Mouse (Mus musculus) midbrain, embryonic 10.5 days (tissue): Measurements from ENCODE around the gene Cerk. TPM values are rescaled to one million over a fixed set of nuclear protein-coding genes. Genes with fewer than 3 reads are reported as not detected.

Experiments
- DNase-seq: peaks from one replicate; pipeline ENCODE4 v3.0.0-alpha.2; 2017; ENCODE audit warnings: low spot score
- H3K27ac ChIP-seq: fragments of 300-500 bp; sonication (generic); replicated peaks from 2 replicates; pipeline ENCODE4 v1.5.1; 2016; ENCODE audit warnings: mild to moderate bottlenecking
- H3K27me3 ChIP-seq: fragments of 300-500 bp; sonication (generic); 2 replicates; pipeline ENCODE4 v1.6.1; 2016; ENCODE audit warnings: low read depth, mild to moderate bottlenecking; ENCODE audit not compliant: poor library complexity, severe bottlenecking
- H3K36me3 ChIP-seq: fragments of 300-500 bp; sonication (generic); 2 replicates; pipeline ENCODE4 v1.6.1; 2016; ENCODE audit warnings: mild to moderate bottlenecking, moderate library complexity
- H3K4me1 ChIP-seq: fragments of 300-500 bp; sonication (generic); 2 replicates; pipeline ENCODE4 v1.6.1; 2016
- H3K4me3 ChIP-seq: fragments of 300-500 bp; sonication (generic); 2 replicates; pipeline ENCODE4 v1.5.1; 2016; ENCODE audit warnings: mild to moderate bottlenecking, moderate library complexity
- H3K9me3 ChIP-seq: fragments of 300-500 bp; sonication (generic); replicated peaks from 2 replicates; pipeline ENCODE4 v1.6.1; 2016; ENCODE audit warnings: mild to moderate bottlenecking
- WGBS: fragments of 180-500 bp; shearing (Covaris S2); methylation state at CpG from one replicate; pipeline ENCODE4 v1.1.7; 2016; 5-methylcytosine and 5-hydroxymethylcytosine counted together
- polyA plus RNA-seq: library from polyadenylated mRNA; unstranded; fragments of >200 nt; fragmentation: Nextera tagmentation; extraction: Ambion mirVana; gene quantifications from 2 replicates; pipeline ENCODE4 v1.2.1, GENCODE M21; 2016

Gene Cerk
- polyA plus RNA-seq, 1 experiment from 2014 or later = 13.3 TPM

GRCm38 (mm10) chr15:86137638-86138037, 48.3 kb downstream of the Cerk start:
- H3K36me3 ChIP-seq = peaks cover 56% of the 10 kb centered on the region
- no peaks in the 10 kb centered on the region for H3K27me3 ChIP-seq
- H3K9me3 ChIP-seq = no peaks in the 10 kb centered on the region
- 65% methylated on average over 4 of the region's 4 CpGs for WGBS
- no peaks in the 10 kb centered on the region for H3K4me1 ChIP-seq
- no peak overlapping the region for H3K4me3 ChIP-seq
- no peak overlapping the region for H3K27ac ChIP-seq
- DNase-seq = no peak

DNA sequence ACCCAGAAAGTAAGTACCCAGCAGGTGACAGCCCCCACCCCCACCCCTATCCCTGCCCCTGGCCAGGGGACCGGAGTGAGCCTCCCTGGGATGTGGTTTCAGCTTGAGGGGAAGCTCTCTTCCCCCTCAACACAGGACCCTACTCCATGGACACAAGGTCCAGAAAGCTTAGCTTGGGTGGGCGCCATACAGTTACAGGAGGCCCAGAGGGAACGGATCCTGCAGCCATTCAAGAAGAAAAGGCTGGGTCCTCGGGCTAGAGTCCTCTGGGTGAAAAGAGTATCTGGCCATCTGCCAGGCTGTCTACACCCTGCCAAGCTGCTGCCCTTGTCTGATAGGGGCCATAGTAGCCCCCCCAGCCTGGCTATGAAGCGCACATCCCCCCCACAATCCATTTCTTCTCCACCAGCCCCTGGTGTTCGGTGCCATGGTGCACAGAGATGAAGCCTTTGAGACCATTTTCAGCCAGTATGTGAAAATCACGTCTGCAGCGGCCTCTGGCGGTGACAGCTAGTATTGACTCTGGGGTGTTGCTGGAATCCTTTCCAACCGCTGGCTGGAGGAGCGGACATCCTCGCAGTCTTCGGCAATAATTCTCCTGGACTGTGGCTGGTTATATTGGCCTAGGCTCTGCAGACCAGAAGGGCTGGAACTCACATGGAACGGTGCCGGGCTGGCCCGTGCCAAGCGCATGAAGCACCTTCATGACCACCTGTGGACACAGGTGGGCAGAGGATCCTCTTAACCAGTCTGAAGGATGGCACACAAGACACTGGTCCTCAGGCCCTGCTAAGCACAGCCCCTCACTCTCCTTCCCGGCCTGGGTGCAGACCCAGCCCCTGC, 50.8 kb downstream of the Cerk start:
- Histone ChIP-seq H3K9me3 (no peaks in the 10 kb centered on the region), H3K27me3 (no peaks in the 10 kb centered on the region), H3K36me3 (peaks cover 61% of the 10 kb centered on the region), H3K4me3 (no peak overlapping the region), H3K27ac (no peak overlapping the region), H3K4me1 (no peaks in the 10 kb centered on the region)
- peak; percentile 83 for DNase-seq
- WGBS = 48% methylated on average over 18 of the region's 18 CpGs

DNA sequence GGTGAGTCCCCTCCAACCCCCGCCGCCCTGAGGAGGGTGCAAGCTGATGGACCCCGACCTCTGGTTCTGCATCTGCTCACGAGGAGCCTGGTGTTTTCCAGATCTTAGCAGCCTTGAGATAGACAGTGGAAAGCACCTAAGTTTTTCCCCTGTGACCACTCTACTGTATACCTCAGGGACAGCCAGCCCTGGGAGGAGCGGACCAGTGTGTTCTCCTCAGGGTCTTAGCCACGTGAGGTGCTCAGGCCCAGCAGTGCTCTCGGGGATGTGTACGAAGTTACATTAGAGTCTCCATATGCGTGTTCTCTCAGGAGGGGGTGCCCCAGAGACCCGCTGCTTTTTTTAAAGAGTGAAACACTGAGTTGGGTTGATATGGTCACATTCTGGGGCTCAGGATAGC, 55.3 kb downstream of the Cerk start:
- Histone ChIP-seq H3K36me3 (peaks cover 84% of the 10 kb centered on the region), H3K27ac (no peak overlapping the region), H3K4me1 (peaks cover 12% of the 10 kb centered on the region), H3K4me3 (no peak overlapping the region), H3K27me3 (no peaks in the 10 kb centered on the region), H3K9me3 (no peaks in the 10 kb centered on the region)
- no peak for DNase-seq
- 94% methylated on average over 10 of the region's 10 CpGs for WGBS

GRCm38 (mm10) chr15:86129036-86129435, 56.9 kb downstream of the Cerk start:
- peaks cover 81% of the 10 kb centered on the region for H3K36me3 ChIP-seq
- peaks cover 18% of the 10 kb centered on the region for H3K4me1 ChIP-seq
- H3K4me3 ChIP-seq = no peak overlapping the region
- H3K27me3 ChIP-seq = no peaks in the 10 kb centered on the region
- 97% methylated on average over 3 of the region's 3 CpGs for WGBS
- no peaks in the 10 kb centered on the region for H3K9me3 ChIP-seq
- DNase-seq = no peak
- no peak overlapping the region for H3K27ac ChIP-seq

GRCm38 (mm10) chr15:86124359-86124758, 61.6 kb downstream of the Cerk start:
- WGBS = 39% methylated on average over 1 of the region's 1 CpGs
- peak; percentile 55 for DNase-seq
- H3K36me3 ChIP-seq = peaks cover 81% of the 10 kb centered on the region
- no peak overlapping the region for H3K27ac ChIP-seq
- H3K27me3 ChIP-seq = no peaks in the 10 kb centered on the region
- no peak overlapping the region for H3K4me3 ChIP-seq
- H3K4me1 ChIP-seq = peaks cover 18% of the 10 kb centered on the region
- no peaks in the 10 kb centered on the region for H3K9me3 ChIP-seq

GRCm38 (mm10) chr15:86123409-86123808, 62.5 kb downstream of the Cerk start:
- no peaks in the 10 kb centered on the region for H3K27me3 ChIP-seq
- 91% methylated on average over 4 of the region's 4 CpGs for WGBS
- H3K27ac ChIP-seq = no peak overlapping the region
- no peaks in the 10 kb centered on the region for H3K9me3 ChIP-seq
- DNase-seq = no peak
- peaks cover 79% of the 10 kb centered on the region for H3K36me3 ChIP-seq
- H3K4me3 ChIP-seq = no peak overlapping the region
- H3K4me1 ChIP-seq = peaks cover 18% of the 10 kb centered on the region

- H3K4me1 ChIP-seq = peaks cover 26% of the 10 kb centered on the region
- no peaks in the 10 kb centered on the region for H3K9me3 ChIP-seq
- peaks cover 73% of the 10 kb centered on the region for H3K36me3 ChIP-seq
- H3K27ac ChIP-seq = 0 out of 2 replicates have a peak overlapping the region, but pooled peaks have one; percentile 6
- no peak overlapping the region for H3K4me3 ChIP-seq
- no peak for DNase-seq
- H3K27me3 ChIP-seq = no peaks in the 10 kb centered on the region
- 93% methylated on average over 9 of the region's 9 CpGs for WGBS
These were observed 63.5 kb downstream of the Cerk start for GRCm38 (mm10) chr15:86122261-86122949.

GRCm38 (mm10) chr15:86119186-86119585, 66.8 kb downstream of the Cerk start:
- Histone ChIP-seq H3K4me3 (no peak overlapping the region), H3K36me3 (peaks cover 58% of the 10 kb centered on the region), H3K9me3 (no peaks in the 10 kb centered on the region), H3K4me1 (peaks cover 24% of the 10 kb centered on the region), H3K27me3 (no peaks in the 10 kb centered on the region), H3K27ac (no peak overlapping the region)
- DNase-seq = no peak
- 91% methylated on average over 7 of the region's 7 CpGs for WGBS

DNA sequence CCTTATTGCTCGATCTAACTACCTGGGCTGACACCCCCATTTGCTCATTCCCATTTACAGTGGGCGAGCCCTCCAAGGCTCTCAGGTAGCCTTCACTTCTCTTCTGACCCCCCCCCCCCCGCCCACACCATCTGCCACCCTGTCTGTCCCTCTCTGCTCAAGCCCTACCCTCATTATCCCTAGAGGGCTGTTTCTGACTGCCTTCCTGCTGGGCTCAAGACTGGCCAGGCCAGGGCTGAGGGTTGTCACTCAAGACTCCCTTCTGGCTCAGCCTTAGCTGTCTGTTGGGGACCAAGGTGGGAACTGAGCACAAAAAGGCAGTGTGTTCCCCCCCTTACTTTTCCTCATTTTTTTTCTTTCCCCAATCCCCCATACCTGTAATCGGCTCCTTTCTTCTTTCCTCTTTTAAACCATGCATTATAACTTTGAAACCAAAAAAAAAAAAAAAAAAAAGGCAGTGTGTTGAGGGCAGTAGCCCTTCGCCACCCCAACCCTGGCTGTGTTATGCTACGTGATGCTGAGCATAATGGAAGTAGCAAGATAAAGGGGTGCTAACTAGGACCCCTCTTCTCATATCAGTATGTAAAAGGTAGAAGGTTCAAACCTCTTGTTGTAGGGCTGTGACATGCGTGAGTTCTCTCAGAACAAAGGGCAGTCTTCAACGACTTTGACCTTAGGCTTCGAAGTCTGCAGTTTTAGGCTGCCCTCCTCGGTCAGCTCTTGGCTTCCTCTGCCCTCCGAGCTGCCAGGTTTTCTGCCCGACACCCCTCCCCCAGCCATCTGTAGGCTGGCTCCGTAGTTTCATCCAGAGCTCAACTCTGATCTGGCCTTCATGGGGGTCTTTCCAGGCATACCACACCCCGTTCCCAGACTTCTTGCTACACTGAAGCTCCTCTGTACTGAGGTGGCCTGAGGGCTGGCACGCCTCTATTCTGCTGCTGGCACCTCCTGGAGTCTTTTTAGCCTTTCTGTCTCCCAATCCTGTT, 68.5 kb downstream of the Cerk start:
- H3K4me1 ChIP-seq = peaks cover 37% of the 10 kb centered on the region
- DNase-seq = no peak
- WGBS = 65% methylated on average over 15 of the region's 15 CpGs
- H3K36me3 ChIP-seq = peaks cover 42% of the 10 kb centered on the region
- H3K9me3 ChIP-seq = no peaks in the 10 kb centered on the region
- peak overlapping the region; percentile 52; the same call in 1 of the 2 replicates for H3K27ac ChIP-seq
- H3K27me3 ChIP-seq = no peaks in the 10 kb centered on the region; the same call in 1 of the 2 replicates
- H3K4me3 ChIP-seq = no peak overlapping the region

DNA sequence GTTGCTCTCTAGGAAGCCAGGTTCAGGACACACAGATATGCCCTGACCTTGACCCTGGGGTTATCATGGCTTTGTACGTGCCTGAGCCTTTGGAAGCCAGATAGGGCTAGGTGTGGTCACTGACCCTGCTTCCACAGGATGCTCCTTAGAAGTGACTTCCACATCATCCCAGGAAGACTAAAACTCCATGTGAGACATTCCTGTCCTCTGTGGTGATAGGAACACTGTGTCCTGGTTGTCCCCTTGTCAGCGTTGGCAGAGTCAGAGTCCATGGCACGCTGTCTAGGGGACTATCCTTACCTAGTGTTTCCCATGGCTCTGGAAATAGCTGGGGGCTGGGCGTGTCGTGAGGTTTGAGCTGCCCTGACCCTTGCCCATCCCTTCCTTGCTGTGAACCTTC, 69.5 kb downstream of the Cerk start:
- peaks cover 47% of the 10 kb centered on the region for H3K4me1 ChIP-seq
- no peaks in the 10 kb centered on the region for H3K9me3 ChIP-seq
- DNase-seq = no peak
- peaks cover 32% of the 10 kb centered on the region for H3K36me3 ChIP-seq
- WGBS = 69% methylated on average over 5 of the region's 5 CpGs
- no peaks in the 10 kb centered on the region; the same call in 1 of the 2 replicates for H3K27me3 ChIP-seq
- H3K27ac ChIP-seq = peak overlapping the region; percentile 24
- no peak overlapping the region for H3K4me3 ChIP-seq

GRCm38 (mm10) chr15:86113342-86113710, 72.6 kb downstream of the Cerk start:
- DNase-seq = no peak
- no peaks in the 10 kb centered on the region; the same call in 1 of the 2 replicates for H3K27me3 ChIP-seq
- H3K9me3 ChIP-seq = no peaks in the 10 kb centered on the region
- 10% methylated on average over 9 of the region's 9 CpGs for WGBS
- peaks cover 67% of the 10 kb centered on the region for H3K4me1 ChIP-seq
- peaks cover 3% of the 10 kb centered on the region for H3K36me3 ChIP-seq
- peak overlapping the region; percentile 70 for H3K27ac ChIP-seq
- no peak overlapping the region; the same call in 1 of the 2 replicates for H3K4me3 ChIP-seq

DNA sequence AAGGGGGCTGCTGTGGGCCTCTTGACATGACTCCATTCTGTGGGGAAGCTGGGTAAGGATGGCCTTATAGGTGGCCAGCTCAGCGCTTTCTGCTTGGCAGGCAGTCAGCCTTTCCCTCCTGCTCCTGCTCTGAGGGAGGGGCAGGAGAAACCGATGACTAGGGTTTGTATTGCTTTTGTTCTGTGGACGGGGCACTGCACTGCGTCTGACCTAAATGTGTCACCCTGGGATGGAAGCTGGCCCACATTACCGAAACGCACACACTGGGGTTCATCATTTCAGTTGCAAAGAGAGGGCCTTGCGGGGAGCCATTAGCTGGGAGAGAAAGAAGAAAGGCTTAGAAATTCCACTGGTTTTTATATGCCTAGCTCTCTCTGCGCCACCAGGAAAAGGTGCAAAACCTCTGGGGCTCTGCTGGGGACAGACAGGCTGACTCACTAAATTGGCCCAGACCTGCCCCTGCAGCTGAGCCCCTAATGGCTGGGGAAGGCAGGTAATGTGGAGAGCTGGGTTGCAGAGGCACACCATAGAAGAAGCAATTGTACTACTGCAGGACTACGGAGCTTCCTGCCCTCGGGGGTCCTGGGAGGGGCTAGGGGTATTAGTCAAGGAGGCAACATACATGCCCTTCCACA, 73.1 kb downstream of the Cerk start:
- 9% methylated on average over 10 of the region's 10 CpGs for WGBS
- H3K4me1 ChIP-seq = peaks cover 68% of the 10 kb centered on the region

More for the DNA sequence above, 73.1 kb downstream of the Cerk start:
- Histone ChIP-seq H3K27ac (peak overlapping the region; percentile 70), H3K9me3 (no peaks in the 10 kb centered on the region), H3K4me3 (no peak overlapping the region; the same call in 1 of the 2 replicates), H3K27me3 (no peaks in the 10 kb centered on the region; the same call in 1 of the 2 replicates), H3K36me3 (no peaks in the 10 kb centered on the region; the same call in none of the 2 replicates)
- DNase-seq = peak; percentile 23
